Mouse (Mus musculus) stomach, postnatal 0 days (tissue): Measurements from ENCODE around the gene Zfp697.

Experiments
- CTCF ChIP-seq: IDR thresholded peaks from 2 replicates; pipeline ENCODE4 v1.5.1; 2016; ENCODE audit warnings: antibody characterized with exemption, low read depth, mild to moderate bottlenecking, moderate library complexity
- EP300 ChIP-seq: optimal IDR thresholded peaks from 2 replicates; pipeline ENCODE3; 2016; ENCODE audit warnings: antibody characterized with exemption

- TF ChIP-seq CTCF: no peak
- no peak for TF ChIP-seq EP300
Measured at GRCm38 (mm10) chr3:98733724-98734123, 351.5 kb downstream of the Zfp697 start.
